Mouse (Mus musculus) megakaryocyte-erythroid progenitor cell, adult 5-6 weeks (primary cell): ENCODE results near the gene Ttc28. TPM values are rescaled to one million over a fixed set of nuclear protein-coding genes. Genes with fewer than 3 reads are reported as not detected.
A peak's percentile ranks its signal among the peaks of the same experiment; 100 is the strongest.
"Not testable (repeated sequence)": the region's sequence is repeated elsewhere in the genome, so short reads cannot be mapped to it uniquely, and the experiment has no call there.

Experiments
- ATAC-seq: replicated peaks from 2 replicates; pipeline ENCODE4 v1.8.0; 2016; ENCODE audit warnings: mild to moderate bottlenecking, inconsistent platforms; ENCODE audit not compliant: severe bottlenecking, poor library complexity, low FRiP score, low TSS enrichment
- total RNA-seq, 2 experiments: library from RNA; stranded (forward) in 1 of 2; stranded (reverse) in 1 of 2; fragments of 200-1000, 215-1000 nt in 1 of 2; fragments of >200 nt in 1 of 2; fragmentation: Nextera tagmentation in 1 of 2; gene quantifications; 2 replicates each; pipeline ENCODE4 v1.2.3; 2014 to 2017

Ttc28 gene
- 3.2 and 5.4 TPM in 2 replicates for total RNA-seq (2014; fragmentation: Nextera tagmentation)
- total RNA-seq (2017), result 0.70 and 0.91 TPM in 2 replicates

DNA sequence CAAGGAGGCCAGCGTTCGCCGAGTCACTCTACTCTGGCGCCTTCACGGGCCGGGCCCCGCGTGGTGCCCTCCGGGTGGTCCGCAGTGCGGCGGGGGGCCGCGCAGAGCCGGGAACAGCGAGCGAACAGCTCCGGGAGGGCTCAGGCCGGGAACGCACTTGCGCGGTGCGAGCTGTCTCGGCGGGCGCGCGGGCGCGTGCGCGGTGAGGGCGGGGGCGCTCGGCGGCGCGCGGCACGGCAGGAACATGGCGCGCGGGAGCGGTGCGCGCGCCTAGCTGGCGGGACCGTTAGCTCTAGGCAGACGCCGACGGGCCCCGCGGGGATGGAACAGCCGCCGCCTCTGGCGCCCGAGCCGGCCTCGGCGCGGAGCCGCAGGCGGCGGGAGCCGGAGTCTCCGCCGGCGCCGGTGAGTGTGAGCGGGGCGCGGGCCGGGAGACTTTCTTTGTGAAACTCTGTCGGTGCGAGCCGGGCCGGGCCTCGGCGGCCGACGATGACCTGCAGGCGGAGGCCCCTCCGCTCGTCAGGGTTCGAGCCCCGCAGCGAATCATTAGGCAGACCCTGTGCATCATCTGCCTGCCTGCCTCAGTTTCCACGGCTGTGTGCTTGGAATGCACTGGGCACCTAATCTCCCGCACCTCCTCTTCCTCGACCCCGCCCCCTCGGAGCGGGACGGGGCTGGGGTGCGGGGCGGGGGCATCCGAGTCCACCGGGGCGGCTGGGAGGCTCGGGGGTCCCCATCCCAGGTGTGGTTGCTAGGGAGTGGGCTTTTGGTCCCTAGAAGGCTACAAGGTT, at the start of gene Ttc28:
Gene Ttc28, plus strand, starts transcription at position 220 of the 791 bp plus-strand sequence.
- peak; percentile 66 for ATAC-seq

DNA sequence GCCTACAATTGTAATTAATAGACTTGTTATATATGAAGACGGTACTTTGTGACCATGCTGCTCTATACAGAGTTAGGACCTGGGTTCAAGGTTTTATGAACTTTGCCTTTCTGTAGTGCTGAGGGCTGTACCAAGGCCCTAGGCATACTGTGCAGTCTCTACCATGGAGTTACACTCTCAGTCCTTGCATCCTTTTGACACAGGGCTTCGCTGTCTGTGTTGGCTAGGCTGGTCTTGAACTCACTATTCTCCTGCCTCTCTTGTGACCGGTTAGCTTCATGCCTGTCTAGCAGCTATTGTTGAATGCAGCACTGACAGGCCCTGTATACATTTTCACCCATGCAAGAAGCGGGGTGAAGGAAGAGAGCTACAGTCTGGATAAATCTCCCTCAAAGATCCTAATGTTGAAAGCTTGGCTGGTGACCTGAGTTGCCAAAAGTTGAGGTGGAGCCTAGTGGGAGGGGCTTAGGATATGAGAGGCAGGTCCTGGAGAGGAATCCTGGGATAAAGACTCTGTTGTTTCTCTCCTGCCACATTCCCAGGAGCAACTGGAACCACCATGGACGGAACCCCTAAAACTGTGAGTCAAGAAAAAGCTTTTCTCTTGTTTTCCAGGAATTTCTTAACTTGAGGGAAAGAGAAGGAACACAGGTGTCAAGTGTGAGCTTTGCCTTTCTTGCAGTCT, 48.4 kb upstream of the Ttc28 start:
- ATAC-seq, result no peak

DNA sequence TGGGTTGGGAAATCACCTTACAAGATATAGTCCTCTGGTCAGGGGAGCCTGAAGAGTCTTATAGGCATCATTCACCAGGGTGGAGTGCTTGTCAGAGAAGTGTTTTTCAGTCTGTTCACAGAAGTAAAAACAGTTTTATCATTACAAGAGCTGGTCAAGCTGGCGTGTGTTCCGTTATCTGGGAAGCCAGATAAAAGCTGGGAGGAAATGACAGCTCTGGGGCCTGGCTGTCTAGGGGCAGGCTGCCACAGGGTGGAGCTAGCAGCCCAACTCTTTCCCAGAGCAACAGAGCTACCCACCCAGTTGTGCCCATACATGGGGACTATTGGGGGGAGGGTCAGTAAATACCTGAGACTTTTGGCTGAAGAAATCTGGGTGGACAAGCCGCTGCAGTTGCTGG, 43.6 kb upstream of the Ttc28 start:
- ATAC-seq, result peak; percentile 61

DNA sequence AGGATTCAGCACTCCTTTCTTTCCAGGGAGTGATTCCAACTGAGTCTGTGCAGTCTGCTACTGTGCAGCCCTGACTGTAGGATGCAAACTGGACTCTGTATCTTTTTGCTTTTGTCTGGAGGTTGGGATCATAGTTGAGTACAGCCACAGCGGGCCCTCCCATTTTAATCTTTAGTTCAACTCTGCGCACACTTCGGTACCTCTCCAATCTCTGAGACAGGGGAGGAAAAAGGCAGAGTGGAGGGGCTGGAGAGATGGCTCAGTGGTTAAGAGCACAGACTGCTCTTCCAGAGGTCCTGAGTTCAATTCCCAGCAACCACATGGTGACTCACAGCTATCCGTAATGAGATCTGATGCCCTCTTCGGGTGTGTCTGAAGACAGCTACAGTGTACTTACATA, 41.6 kb upstream of the Ttc28 start:
- not testable (repeated sequence) for ATAC-seq

DNA sequence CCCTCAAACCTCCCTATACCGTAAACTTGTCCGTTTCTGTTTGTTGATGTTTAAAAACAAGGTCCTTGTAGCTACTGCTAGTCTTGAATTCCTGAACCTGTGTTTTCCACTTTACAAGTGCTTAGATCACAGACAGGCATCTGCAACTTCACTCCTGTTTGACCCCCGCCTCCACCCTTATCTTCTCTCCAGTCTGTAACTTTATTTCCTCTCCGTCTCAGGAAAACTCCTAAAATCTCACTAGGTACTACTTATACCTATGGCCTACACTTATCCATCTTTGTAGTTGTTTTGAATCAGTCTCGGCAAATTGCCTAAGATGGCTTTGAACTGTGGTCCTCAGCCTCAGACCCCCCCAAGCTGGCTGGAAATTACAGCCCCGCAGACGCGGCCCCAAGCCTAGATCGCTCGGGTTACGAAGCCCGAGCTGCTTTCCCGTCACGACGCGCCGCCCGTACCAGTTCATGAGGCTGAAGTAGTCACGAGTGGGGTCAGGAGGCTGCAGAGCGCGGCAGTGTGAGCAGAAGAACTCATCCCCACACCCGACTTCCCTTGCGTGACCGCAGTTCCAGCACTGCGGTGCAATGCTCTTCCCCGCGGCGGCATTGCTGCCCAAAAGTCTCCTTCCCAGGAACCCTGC, 40.4 kb upstream of the Ttc28 start:
- ATAC-seq, result peak; percentile 24

DNA sequence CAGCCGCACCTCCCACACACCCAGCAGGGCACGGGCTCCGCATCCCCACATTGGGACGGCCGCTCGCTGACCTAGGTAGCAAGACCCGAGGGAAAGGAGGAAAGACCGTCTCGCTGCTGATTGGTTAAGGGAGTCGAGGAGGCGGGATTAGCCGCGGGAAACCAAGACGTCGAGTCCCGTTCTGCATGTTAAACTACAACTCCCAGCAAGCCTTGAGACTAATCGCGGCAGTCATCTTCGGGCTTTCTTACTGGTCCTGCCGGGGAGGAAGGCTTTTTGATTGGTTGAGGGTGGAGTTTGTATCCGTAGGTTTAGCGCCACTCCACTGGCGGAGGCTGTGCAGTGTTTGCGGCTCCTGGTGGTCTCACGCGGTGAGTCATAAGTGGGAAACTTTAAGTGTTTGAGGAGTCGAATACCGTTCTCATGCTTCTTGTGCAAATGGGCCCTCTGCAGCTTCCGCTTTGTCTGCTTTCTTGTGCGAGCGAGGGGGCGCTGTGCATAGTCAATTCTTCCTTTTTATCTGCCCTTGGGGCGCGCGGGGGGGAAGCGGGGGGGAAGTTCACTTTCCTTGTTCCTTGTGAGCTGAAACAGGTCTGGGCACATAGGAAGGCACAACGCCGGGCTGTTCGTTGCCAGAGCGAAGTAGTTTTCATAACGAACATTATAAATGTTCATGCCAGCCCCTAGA, 39.8 kb upstream of the Ttc28 start, which contains the start of the genes Hscb and Chek2:
Gene Hscb, minus strand, starts transcription at position 100 of the 688 bp plus-strand sequence.
Gene Chek2, plus strand, starts transcription at position 302 of the 688 bp plus-strand sequence.
- peak; percentile 88 for ATAC-seq

DNA sequence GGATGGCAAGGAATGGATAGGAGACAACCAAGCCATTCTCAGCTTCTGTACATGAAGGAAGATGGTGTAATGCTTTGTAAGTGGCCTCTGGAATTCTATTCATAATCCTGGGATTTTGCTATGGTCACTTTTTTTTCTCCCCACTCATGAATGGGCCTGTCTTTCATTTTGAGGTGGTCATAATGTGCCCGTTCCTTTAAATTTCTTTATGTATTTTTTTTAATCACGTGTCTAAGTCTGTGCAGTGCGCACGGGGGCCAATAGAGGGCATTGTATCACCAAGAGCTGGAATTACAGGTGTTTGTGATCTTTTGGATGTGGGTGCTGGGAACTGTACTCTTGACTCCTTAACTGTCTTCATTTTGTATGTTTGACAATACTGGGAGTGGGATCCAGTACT, 39.1 kb upstream of the Ttc28 start:
- no peak for ATAC-seq

DNA sequence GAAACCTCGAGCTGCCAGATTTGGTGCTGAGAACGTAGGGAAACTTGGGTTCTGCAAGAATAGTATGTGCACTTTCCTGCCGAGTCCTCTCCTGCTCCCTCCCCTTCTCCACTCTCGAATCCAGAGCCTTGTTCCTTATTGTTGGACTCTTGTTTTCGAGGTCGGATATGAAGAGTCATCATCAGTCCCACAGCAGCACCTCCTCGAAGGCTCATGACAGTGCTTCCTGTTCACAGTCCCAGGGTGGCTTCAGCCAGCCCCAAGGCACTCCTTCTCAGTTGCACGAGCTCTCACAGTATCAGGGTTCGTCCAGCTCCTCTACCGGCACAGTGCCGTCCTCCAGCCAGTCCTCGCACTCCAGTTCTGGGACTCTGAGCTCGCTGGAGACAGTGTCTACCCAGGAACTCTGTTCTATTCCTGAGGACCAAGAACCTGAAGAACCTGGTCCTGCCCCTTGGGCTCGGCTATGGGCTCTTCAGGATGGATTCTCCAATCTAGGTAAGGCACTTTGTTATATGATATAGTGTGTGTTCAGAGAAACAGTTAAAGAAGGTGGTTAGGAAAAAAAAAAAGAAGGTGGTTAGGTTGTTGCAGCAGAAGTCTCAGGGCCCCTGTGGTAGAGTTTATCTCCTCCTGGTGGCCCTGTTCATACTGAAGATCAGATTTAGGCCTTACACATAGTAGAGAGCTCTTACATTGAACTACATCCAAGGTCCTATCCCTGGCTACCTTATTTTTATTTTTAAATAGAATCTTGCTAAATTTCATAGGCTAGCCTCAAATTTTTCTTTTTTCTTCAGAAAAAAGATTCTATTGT, 38.3 kb upstream of the Ttc28 start:
- no peak for ATAC-seq

DNA sequence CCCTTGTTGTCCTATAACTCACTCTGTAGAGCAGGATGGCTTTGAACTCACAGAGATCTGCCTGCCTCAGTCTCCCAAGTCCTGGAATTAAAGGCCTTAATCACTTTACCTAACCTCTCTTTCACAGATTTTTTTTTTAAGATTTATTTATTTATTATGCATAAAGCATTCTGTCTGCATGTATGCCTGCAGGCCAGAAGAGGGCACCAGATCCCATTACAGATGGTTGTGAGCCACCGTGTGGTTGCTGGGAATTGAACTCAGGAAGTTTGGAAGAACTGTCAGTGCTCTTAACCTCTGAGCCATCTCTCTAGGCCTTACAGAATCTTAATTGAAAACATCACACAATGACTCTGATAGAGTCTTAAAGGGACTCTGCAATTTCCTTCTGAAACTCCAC, 26.6 kb upstream of the Ttc28 start:
- ATAC-seq, result no peak

DNA sequence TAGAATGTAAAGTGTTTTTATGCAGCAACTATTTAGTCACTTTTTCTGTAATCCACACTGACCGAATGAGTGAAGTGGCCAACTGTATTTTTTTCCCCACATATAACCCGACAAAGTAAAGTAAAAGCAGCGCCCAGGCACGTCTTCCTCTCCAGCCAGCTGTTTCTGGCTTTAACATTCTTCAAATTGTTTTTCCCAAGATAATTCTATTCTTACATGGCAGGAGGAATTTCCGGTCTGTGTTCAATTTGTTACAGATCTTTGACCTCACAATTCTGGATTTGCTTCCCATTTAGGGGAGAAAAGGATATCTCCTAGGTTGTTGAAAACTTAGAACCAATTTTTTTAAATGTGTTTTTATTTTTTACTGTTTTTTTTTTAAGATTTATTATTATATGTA, 22.5 kb upstream of the Ttc28 start:
- ATAC-seq, result no peak

DNA sequence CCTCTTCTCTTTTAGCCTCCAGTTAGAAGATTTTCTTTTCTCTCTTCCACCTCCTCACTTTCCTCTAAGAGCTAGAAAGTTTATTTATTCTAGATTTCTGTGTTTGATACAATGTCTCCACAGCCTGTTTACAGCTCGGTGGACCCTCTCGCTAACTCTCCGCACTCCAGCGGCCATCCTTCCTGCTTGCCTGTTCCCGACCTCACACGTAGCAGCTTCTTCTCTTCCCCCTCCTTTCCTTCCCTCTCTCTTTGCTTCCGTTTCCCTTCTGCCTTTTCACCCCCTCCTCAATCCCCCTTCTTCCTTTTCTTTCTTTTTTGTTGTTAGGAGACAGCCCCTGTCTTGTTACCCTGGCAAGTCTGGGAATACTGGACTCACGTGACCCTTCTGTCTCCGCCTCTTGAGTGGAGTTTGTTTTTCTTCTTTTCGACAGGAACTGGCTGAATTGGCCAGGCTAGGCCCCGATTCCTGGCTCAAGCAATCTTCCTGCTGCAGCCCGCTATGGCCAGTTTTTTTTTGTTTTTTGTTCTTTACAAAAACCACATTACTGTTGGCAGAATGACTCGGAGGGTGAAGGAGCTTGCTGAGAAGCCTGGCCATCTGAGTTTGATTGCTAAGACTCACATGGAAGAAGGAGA, 20.5 kb upstream of the Ttc28 start:
- no peak for ATAC-seq

DNA sequence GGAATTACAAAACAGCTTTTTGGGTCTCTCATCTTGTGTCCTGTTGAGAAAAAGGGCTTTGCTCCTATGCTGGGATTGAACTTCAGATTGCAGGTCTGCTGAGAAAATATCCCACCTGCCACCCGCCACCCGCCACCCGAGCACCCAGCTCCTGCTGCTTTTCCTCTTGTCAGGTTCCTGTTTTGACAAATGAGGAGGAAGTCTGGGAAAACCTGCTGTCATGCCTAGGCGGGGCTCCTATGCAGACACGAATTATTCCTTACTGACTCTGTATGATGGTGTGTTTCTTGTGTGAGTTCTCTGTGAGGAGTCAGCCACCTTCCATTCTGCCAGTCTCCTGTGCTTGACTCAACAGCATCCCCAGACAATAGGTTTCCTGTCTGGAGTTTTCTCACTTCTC, 19.2 kb upstream of the Ttc28 start:
- ATAC-seq, result no peak

DNA sequence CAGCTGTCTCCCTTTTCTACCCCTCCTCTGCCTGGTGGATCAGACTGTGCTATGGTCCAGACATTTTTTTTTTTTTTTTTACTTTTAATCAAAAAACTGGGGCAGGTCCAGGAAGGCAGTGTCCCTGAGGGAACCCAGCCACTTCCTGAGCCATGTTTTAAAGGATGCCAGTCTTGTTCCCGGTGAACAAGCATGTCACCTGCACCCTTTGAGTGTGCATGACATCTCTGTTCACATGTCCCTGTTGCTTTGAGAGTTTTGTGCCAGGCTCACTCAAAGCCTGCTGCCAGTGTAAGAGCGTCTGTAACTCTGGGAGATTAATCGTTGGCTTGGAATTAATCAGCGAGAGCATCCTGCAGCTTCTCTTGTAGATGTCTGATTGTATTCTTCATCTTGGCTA, 11.1 kb upstream of the Ttc28 start:
- ATAC-seq, result no peak

DNA sequence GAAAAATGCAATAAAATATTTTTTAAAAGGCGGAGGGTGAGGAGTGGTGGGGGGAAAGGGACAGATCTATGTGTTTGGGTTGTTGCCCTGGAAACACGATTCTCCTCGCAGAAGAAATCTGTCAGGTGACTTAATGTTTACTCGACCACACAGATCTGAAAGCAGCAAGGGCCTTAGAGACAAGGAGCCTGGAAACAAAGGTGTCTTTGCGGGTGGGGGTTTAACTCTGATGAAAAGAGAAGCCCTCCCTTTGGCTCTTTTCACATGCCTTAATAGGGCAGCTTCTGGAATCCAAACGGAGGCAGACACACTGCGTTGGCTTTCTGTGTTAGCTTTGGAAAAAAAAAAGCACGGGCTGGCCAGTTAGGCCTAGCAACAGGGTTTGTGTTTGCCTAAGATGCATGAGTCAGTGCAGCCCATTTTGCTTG, 10.3 kb upstream of the Ttc28 start:
- no peak for ATAC-seq

DNA sequence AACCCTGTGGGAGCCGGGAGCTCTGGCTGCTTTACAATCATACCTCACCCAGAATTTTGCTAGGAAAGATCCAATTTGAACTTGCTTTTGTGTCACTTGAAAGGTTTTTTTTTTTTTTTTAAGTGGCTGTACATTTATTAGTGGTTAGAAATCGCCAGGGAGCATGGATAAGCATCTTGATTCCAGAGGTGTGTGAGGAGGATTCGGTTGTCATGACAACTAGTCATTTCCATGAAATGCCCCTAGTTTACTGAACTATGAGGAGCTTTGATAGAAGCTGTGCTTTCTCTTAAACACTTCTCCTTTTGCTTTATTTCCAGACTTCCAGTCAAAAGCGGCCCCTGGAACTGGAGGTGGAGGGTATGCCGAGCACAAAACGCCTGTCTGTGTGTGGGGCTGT, 6.4 kb upstream of the Ttc28 start:
- no peak for ATAC-seq

DNA sequence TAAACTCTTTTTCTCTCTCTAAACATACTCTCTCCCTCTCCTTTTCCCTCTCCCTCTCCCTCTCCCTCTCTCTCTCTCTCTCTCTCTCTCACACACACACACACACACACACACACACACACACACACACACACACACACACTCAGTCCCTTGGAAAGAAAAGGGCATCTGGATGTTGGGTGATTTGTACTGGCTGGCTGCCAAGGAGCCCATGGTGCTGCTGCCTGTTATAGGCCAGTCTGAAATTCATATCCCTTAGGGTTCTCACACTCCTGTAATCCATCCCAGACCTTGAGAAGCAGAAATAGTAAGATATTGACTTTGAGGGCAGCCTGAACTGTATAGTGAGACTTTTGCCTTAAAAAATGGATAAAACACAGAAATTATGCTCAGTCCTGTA, 4.9 kb upstream of the Ttc28 start:
- no peak for ATAC-seq

DNA sequence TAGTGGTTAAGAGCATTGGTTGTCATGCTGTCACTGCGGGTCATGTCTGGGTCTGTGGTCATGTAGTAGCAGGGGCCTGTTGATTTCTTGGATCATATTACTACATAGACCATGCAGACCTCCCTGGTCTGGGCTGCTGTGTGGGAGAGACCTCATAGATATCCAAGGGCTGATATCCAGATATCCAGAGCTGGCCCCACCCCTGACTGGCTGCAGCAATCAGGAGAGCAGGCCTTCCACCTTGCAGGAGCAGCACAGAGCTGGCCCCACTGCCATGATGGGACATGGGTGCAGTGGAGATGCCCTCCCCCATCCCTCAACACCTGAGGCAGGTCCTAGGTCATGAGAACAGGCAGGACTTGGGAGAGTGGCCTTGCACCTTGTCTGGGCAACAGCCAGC, 4.3 kb upstream of the Ttc28 start:
- ATAC-seq, result peak; percentile 43; the same call in 1 of the 2 replicates

DNA sequence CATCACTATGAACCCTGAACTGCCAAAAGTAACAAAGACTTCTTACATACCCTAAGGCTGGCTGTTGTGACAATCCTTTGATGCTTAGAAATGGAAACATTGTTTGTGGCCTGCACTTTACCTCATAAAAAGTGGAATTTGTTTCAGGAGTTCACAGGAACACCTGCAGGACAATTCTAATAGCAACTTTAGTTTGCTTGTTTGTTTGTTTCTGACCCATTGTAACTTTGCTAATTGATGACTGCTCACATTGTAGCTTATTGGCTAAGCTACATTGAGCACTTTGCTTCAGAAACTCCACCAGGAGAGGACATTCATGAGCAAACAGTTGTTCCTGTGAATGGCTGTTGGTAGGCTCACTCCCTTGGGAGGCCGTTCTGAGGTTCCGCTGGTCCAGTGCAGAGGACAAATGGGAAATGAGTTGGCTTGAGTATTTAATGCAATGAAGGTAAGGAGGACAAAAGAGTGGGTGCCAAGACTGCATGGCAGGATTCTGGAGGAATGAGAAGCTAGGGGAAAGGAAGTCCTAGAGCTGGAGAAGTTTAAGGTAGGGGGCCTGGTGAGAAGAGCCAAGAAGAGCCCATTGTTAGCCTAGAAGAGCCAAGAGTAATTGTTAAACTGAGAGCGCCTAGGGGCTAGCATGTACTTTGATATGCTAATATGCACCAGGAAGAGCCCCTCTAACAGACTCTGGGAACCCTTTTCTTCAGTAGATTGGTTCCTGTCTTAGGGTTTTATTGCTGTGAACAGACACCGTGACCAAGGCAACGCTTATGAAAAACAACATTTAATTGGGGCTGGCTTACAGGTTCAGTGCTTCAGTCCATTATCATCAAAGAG, 1.7 kb upstream of the Ttc28 start:
- no peak for ATAC-seq
